Mouse (Mus musculus) megakaryocyte, embryonic 14.5 days (primary cell): Measurements from ENCODE around the gene Slc39a12. TPM values are rescaled to one million over a fixed set of nuclear protein-coding genes. Genes with fewer than 3 reads are reported as not detected.

Experiments used
- H3K27me3 ChIP-seq: replicated peaks from 2 replicates; pipeline ENCODE3; 2012; ENCODE audit warnings: inconsistent platforms
- H3K36me3 ChIP-seq: replicated peaks from 2 replicates; pipeline ENCODE3; 2012; ENCODE audit warnings: low read length, inconsistent platforms, mixed read lengths
- H3K4me1 ChIP-seq: 2 replicates; pipeline ENCODE4 v1.6.1; 2012; ENCODE audit warnings: inconsistent platforms
- H3K4me3 ChIP-seq: replicated peaks from 2 replicates; pipeline ENCODE3; 2012; ENCODE audit warnings: moderate library complexity, mild to moderate bottlenecking, inconsistent platforms
- H3K9me3 ChIP-seq: 2 replicates; pipeline ENCODE4 v1.6.1; 2012; ENCODE audit warnings: inconsistent platforms
- FLI1 ChIP-seq: IDR thresholded peaks from 2 replicates; pipeline ENCODE4 v1.6.1; 2012; ENCODE audit warnings: low read length, inconsistent platforms, mixed read lengths
- GATA1 ChIP-seq: IDR thresholded peaks from 3 replicates; pipeline ENCODE4 v1.6.1; 2012; ENCODE audit warnings: mixed read lengths, low read length, inconsistent platforms, borderline replicate concordance
- polyA plus RNA-seq: library from polyadenylated mRNA; stranded (reverse); fragments of >175 nt; gene quantifications from 2 replicates; pipeline ENCODE4 v1.2.3, GENCODE M21; 2012; ENCODE audit warnings: low replicate concordance; ENCODE audit not compliant: insufficient read depth

The Slc39a12 gene
- polyA plus RNA-seq, 1 experiment = not detected

DNA sequence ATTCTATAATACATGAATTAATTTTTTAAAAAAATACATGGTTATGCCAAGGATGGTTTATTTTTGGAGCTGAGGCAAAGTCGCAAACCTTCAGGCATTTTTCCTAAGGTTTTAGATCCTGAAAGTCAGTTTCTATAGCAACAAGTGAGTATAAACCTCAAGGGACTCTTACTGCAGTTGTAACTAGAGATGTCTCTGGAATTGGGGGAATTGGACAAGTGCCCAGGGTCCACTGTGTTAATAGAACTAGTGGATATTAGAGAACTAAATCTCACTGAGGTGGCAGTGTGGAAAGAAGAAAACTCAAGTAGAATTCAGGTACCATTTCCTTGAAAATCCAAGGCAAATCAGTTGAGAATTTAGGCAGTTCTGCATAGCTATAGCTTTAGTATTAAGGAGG is 76.3 kb downstream of the Slc39a12 start:
- Histone ChIP-seq H3K36me3 (no peaks in the 10 kb centered on the region), H3K4me1 (no peaks in the 10 kb centered on the region), H3K4me3 (no peak overlapping the region), H3K27me3 (no peaks in the 10 kb centered on the region), H3K9me3 (no peaks in the 10 kb centered on the region)
- TF ChIP-seq GATA1 (no peak), FLI1 (no peak)

DNA sequence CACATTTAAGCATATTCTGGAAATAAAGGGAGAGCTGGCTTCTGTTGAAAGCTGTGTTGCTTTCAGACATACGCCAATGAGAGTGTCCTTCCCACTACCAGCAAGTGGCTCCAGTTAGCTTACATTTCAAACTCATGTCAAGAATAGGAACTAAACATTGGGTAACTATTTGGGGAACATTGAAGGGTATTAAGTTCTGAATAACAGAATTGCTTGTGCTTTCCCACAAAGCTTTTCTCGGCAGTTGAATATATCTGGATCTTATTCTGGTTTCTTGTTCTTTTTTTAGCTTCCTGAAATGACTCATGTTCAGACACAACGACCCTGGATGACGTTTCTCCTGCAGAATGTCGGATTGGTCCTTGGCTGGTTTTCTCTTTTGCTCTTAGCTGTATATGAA is 106.0 kb downstream of the Slc39a12 start:
- 0 out of 2 replicates have a peak, but pooled peaks cover 5% of the 10 kb centered on the region for H3K9me3 ChIP-seq
- H3K4me3 ChIP-seq = no peak overlapping the region
- TF ChIP-seq FLI1 (no peak), GATA1 (no peak)
- no peaks in the 10 kb centered on the region for H3K36me3 ChIP-seq
- H3K27me3 ChIP-seq = peaks cover 2% of the 10 kb centered on the region
- no peaks in the 10 kb centered on the region for H3K4me1 ChIP-seq

DNA sequence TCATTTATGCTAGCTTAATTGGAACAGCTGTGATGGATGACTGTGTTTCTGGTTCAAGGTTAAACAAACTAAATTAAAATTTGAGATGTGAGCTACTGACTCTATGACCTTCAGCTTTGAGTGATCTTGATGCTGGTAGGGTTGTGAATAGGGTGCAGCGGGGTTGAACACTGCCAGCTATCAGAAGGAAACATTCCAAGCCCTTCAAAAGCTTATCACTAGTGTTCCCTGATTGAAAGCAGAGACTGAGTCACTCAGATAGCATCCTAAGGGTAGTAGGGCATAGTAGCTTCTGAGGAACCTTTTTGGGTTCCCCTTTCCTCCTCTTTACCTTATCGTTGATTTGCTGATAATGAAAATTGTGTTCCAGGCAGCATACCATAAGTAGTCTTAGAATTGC is 108.0 kb downstream of the Slc39a12 start:
- Histone ChIP-seq H3K4me3 (no peak overlapping the region), H3K36me3 (no peaks in the 10 kb centered on the region), H3K9me3 (no peaks in the 10 kb centered on the region), H3K27me3 (peaks cover 6% of the 10 kb centered on the region), H3K4me1 (no peaks in the 10 kb centered on the region)
- no peak for TF ChIP-seq GATA1
- no peak for TF ChIP-seq FLI1

DNA sequence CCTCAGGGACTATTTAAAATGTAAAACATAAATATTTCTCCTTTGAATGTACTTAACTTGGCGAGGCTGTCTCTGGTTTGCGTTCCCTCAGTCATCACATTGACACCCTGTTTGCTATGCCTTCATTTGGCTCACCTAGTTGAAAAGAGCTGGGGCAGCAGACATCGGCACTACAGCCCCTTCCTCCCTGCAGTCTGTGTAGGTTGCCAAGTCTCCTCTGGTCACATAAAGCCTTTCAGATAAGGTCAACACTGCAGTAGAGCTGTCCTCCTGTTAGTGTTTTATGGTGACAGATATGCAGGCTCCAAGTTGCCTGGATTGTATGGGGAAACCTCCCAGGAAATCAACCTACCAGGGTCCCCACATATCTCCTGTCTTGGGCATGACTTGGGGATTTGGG is 114.4 kb downstream of the Slc39a12 start:
- H3K36me3 ChIP-seq = no peaks in the 10 kb centered on the region
- H3K4me3 ChIP-seq = no peak overlapping the region
- H3K27me3 ChIP-seq = peaks cover 6% of the 10 kb centered on the region
- TF ChIP-seq GATA1 = no peak
- TF ChIP-seq FLI1 = no peak
- no peaks in the 10 kb centered on the region for H3K9me3 ChIP-seq
- H3K4me1 ChIP-seq = peaks cover 6% of the 10 kb centered on the region

DNA sequence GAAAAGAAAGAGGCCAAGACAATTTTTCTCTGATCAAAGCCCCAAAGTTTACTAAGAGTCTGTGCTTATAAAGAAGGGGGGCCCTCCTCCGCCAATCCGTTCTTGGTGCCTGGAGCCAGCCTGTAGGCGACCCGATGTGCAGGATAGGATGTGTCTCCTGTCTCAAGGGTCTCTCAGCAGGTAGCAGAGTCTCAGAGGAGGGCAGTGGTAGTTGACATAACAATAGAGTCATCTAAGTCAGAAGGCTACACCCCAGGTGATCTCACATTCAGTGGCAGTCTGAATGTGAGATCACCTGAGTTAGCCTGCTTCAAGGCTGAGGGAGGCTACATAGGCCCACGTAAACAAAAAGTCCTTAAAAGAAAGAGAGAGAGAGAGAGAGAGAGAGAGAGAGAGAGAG is 130.1 kb downstream of the Slc39a12 start:
- H3K27me3 ChIP-seq = no peaks in the 10 kb centered on the region
- no peaks in the 10 kb centered on the region for H3K36me3 ChIP-seq
- no peak overlapping the region for H3K4me3 ChIP-seq
- H3K4me1 ChIP-seq = no peaks in the 10 kb centered on the region
- peaks cover 6% of the 10 kb centered on the region; the same call in 1 of the 2 replicates for H3K9me3 ChIP-seq
- no peak for TF ChIP-seq GATA1
- TF ChIP-seq FLI1 = no peak

DNA sequence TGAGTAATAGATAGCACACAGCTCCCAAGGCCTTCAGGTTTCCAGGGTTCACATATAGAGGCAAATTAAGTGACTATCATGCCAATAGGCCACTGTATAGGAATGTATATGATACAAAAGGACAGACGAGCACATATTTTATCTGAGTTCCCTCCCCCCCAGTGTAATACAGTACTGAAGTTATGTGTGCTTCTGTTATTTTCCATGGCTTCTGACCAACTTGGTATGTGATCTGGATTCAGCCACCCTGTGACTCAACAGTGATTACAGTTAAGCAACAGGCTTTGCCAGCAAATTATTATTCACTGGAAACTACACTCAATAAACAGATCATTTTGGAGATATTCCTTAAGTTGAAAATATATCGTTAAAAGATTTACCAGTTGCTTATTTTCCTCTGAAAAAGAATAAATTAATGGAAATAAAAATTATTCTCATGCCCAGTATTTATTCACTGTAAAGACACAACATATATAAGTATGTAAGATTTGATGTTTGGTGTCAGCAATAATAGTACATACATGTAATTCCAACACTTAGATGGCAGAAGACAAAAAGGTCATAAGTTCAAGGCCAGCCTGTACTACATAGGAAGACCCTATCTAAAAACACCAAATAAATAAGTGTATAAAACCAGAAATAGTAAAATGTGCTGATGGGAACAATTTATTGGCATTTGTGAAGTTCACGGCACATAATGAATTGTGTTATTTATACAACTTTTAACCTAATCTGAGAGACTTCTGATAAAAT is 146.4 kb downstream of the Slc39a12 start:
- Histone ChIP-seq H3K36me3 (no peaks in the 10 kb centered on the region), H3K9me3 (no peaks in the 10 kb centered on the region), H3K4me1 (no peaks in the 10 kb centered on the region), H3K4me3 (no peak overlapping the region), H3K27me3 (no peaks in the 10 kb centered on the region)
- no peak for TF ChIP-seq GATA1
- TF ChIP-seq FLI1 = no peak

DNA sequence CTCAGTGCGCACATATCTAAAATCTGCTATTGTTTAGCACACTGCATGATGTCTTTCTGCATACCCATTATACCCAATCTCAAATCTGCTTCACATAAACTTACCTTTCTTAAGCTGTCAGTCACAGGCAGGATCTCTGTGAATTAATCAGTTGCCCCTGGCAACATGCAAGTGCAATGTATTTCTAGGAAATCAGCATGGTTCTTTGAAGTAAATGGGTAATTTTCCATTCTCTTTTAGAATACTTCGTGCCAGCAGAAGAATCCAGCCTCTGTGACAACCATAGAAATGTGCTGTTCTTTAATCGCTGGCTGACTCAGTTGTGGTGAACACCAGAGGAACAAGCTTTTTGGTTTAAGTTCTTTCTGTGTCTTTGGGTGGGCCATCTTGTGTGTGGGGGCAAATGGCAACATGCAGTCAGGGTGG is 147.1 kb downstream of the Slc39a12 start:
- no peak overlapping the region for H3K4me3 ChIP-seq
- H3K9me3 ChIP-seq = no peaks in the 10 kb centered on the region
- H3K4me1 ChIP-seq = no peaks in the 10 kb centered on the region
- no peaks in the 10 kb centered on the region for H3K36me3 ChIP-seq
- TF ChIP-seq FLI1 (no peak), GATA1 (no peak)
- no peaks in the 10 kb centered on the region for H3K27me3 ChIP-seq

DNA sequence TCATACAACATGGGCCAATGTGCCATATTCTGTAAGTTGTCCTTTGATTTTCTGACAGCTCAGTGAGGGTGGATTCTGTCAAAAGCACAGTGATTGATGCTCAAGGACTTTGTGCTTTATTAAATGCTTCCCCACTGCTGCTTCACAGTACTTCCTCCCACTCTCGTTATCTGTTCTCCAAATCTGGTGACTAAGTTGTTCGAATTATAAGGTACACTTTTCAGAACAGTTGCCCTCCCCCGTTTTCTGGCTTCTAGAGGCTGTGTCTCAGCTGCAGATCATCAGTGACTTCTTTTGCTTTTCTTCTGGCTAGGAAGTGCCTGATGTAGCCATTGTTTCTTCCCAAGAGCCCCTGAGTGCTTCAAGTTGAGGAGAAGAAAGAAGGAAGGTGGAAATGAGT is 149.7 kb downstream of the Slc39a12 start:
- Histone ChIP-seq H3K27me3 (peaks cover 3% of the 10 kb centered on the region), H3K4me3 (no peak overlapping the region), H3K4me1 (no peaks in the 10 kb centered on the region), H3K36me3 (no peaks in the 10 kb centered on the region), H3K9me3 (no peaks in the 10 kb centered on the region)
- TF ChIP-seq GATA1 = no peak
- TF ChIP-seq FLI1 = no peak

DNA sequence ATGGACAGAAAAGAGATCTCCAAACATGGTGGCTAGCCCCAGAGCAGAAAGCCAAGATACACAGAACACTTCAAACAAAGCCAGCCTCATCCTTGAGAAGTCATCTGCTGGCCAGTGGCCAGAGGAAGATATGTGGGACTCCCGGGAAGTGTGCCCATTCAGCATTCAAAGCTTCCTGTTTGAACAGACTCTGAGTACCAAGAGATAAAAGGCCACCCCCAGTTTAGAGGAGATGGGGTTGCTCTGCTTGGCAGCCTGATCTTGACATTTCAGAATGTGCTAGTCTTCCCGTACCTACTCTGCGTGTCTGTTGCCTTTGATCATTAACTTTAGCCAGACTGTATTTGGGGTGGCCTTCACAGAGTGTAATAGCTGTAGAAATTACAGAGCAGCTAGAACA is 155.2 kb downstream of the Slc39a12 start:
- Histone ChIP-seq H3K9me3 (no peaks in the 10 kb centered on the region), H3K36me3 (no peaks in the 10 kb centered on the region), H3K4me3 (no peak overlapping the region), H3K4me1 (peaks cover 8% of the 10 kb centered on the region), H3K27me3 (peaks cover 3% of the 10 kb centered on the region)
- TF ChIP-seq GATA1 (no peak), FLI1 (no peak)

DNA sequence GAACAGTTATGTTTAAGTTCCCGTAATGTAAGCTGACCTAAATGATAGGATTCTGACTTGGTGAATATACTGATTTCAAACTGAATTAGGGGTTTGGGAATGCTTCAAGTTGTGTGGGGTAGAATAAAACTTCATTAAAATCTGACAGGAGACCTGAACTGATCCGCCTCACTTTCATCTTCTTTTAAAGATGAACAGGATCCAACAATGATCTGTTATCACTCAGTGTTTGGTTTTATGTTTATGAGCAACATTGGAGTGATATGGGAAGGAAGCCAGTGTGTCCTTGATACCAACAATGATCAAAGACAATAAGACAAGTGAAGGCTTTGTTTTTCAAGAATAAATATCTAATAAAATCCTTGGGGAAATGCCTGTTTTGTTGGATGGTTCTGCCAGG is 155.7 kb downstream of the Slc39a12 start:
- H3K4me1 ChIP-seq = peaks cover 8% of the 10 kb centered on the region
- H3K9me3 ChIP-seq = no peaks in the 10 kb centered on the region
- TF ChIP-seq GATA1 (no peak), FLI1 (no peak)
- H3K36me3 ChIP-seq = no peaks in the 10 kb centered on the region
- H3K27me3 ChIP-seq = peaks cover 3% of the 10 kb centered on the region
- H3K4me3 ChIP-seq = no peak overlapping the region

Other genes with a start within 250 kb of the Slc39a12 start
- gene Tmem236, start 213.8 kb upstream of the Slc39a12 start, polyA plus RNA-seq = not detected in 2 replicates
- not detected in 2 replicates for gene Mrc1, start 158.9 kb upstream of the Slc39a12 start, polyA plus RNA-seq
- gene Cacnb2, start 214.8 kb downstream of the Slc39a12 start, polyA plus RNA-seq = 1.3 and 2.9 TPM in 2 replicates